Mouse (Mus musculus): ENCODE data around the gene Eif3c. TPM values are rescaled to one million over a fixed set of nuclear protein-coding genes. Genes with fewer than 3 reads are reported as not detected.

The Eif3c gene
- polyA plus RNA-seq (2015; fragmentation: Nextera tagmentation; extraction: Ambion mirVana): 207 and 213 TPM in 2 replicates

DNA sequence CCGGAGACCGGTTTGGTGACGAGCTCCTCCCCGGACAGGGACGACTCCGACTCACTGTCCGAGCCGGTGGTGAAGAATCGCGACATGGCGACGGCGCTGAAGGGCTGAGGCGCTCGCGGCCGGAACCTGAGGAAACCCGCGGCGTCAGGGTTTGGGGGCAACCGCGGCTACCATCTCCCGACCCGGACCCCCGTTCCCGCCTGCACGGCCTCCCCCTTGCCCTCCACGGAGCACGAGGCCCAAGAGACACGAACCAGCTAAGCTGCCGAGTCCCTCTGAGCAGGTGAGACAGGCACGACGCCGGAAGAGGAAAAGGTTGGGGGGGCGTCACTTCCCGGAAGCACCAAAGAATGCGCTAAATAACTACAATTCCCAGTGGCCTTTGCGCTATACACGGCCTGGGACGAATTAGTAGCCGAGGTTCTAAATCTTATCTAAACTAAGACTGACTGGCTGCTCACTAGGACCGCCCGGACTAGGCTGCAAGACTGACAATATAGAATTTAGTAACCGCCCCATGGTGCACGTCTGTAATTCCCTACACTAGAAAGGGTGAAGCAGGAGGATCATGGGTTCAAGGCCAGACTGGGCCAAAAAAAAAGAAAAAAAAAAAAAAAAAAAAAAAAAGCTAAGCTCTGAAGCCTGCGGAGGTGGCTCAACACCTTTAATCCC lies at the start of gene Eif3c:
Gene Eif3c, minus strand, starts transcription at position 318 of the 672 bp plus-strand sequence.
- WGBS: under 1% methylated on average over 46 of the region's 46 CpGs

DNA sequence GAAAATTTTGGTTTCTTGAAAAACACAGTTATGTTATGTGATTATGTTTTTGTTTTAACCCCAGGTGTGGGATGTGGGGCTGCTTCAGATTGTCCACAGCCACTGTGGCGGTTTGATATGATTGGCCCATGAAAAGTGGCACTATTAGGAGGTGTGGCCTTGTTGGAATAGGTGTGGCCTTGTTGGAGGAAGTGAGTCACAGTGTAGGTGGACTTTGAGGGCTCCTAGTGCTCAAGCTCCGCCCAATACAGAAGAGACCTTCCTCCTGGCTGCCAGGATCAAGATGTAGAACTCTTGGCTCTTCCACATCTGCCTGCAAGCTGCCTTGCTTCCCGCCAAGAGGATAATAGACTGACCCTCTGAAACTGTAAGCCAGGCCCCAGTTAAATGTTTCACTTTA lies 46.5 kb upstream of the Eif3c start:
- Histone ChIP-seq H3K27ac (no peak overlapping the region), H3K4me3 (replicated peaks) (no peak overlapping the region), H3K36me3 (no peaks in the 10 kb centered on the region), H3K4me2 (replicated peaks) (no peak overlapping the region), H3K9me3 (no peaks in the 10 kb centered on the region), H3K27me3 (no peaks in the 10 kb centered on the region), H3K4me1 (replicated peaks) (no peaks in the 10 kb centered on the region), H3K9ac (replicated peaks) (no peak overlapping the region)
- no peak for ATAC-seq
- 73% methylated on average over 3 of the region's 3 CpGs for WGBS

More for the DNA sequence above, at the start of gene Eif3c:
- H3K27ac ChIP-seq: peak within 1 kb of the TSS; percentile 75
- no peaks in the 10 kb centered on the region for H3K27me3 ChIP-seq
- peaks cover 14% of the 10 kb centered on the region for H3K4me1 ChIP-seq (replicated peaks)
- peak within 1 kb of the TSS; percentile 90 for H3K4me2 ChIP-seq (replicated peaks)
- H3K9me3 ChIP-seq: no peaks in the 10 kb centered on the region
- H3K9ac ChIP-seq (replicated peaks): peak within 1 kb of the TSS; percentile 87
- ATAC-seq: peak; percentile 97
- H3K36me3 ChIP-seq: peaks cover 36% of the 10 kb centered on the region
- peak within 1 kb of the TSS; percentile 98 for H3K4me3 ChIP-seq (replicated peaks)

DNA sequence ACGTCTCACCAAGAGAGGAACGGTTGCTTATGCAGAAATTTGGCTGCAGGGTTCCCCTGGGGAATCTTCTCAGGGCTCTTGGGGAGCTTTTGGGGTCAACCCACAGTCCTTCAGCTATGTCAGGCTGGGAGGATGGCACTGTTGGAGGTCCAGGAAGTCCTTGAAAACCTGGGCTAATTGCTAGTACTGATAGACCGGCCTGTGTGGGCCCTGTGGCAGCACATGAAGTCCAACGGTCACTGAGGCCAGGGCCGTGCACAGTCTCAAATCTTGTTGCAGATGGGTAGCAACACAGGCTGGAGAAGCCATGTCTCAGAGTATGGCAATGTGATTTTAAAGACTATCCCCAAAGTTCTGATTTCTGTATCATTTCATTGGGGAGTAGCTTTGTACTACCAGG lies 41.6 kb upstream of the Eif3c start:
- Histone ChIP-seq H3K4me1 (replicated peaks) (no peaks in the 10 kb centered on the region), H3K4me2 (replicated peaks) (no peak overlapping the region), H3K4me3 (replicated peaks) (no peak overlapping the region), H3K9me3 (no peaks in the 10 kb centered on the region), H3K9ac (replicated peaks) (no peak overlapping the region), H3K36me3 (no peaks in the 10 kb centered on the region), H3K27ac (no peak overlapping the region), H3K27me3 (no peaks in the 10 kb centered on the region)
- WGBS: 91% methylated on average over 5 of the region's 5 CpGs
- ATAC-seq: no peak

DNA sequence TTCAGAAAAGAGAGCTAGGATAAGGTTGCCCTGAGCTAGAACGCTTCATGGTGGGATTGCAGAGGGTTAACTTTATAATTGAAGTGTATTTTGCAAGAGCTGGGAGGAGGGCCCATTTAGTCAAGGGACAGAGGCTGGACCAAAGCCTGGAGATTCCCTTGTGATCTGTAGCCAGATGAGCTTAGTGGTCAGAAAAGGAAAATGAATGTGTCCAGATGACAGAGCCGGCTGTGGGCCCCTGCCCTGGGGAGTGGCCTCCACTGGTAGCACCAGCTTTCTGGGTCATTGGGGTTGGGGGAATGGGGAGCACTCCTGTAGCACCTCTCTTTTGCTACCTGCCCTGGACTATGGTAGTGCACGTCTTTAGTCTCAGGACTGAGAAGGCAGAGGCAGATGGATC lies 40.9 kb upstream of the Eif3c start:
- Histone ChIP-seq H3K4me1 (replicated peaks) (no peaks in the 10 kb centered on the region), H3K4me3 (replicated peaks) (no peak overlapping the region), H3K27me3 (no peaks in the 10 kb centered on the region), H3K4me2 (replicated peaks) (no peak overlapping the region), H3K9ac (replicated peaks) (no peak overlapping the region), H3K9me3 (no peaks in the 10 kb centered on the region), H3K36me3 (no peaks in the 10 kb centered on the region), H3K27ac (no peak overlapping the region)
- ATAC-seq: no peak
- 82% methylated on average over 3 of the region's 3 CpGs for WGBS

DNA sequence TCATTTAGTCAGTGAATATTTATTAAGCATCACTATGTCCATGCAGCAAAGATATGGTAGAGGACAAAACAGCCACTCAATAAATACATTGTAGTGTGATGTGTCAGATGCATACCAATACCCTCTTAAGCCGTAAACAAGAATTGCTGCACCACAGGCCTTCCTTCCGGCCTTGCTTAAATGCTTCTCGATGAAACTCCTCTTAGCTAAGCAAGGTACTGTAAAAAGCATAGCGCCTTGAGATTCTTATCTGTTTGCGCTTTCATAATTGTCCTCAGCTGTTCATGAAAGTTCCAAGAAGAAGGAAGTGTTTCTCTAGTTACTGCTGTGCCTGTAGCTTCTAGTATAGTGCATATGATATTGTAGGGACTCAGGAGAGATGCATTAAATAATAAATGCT lies 40.4 kb upstream of the Eif3c start:
- H3K9ac ChIP-seq (replicated peaks): no peak overlapping the region
- WGBS: 94% methylated on average over 5 of the region's 5 CpGs
- no peaks in the 10 kb centered on the region for H3K4me1 ChIP-seq (replicated peaks)
- H3K36me3 ChIP-seq: no peaks in the 10 kb centered on the region
- H3K4me2 ChIP-seq (replicated peaks): no peak overlapping the region
- H3K9me3 ChIP-seq: no peaks in the 10 kb centered on the region
- no peak for ATAC-seq
- no peaks in the 10 kb centered on the region for H3K27me3 ChIP-seq
- no peak overlapping the region for H3K4me3 ChIP-seq (replicated peaks)
- H3K27ac ChIP-seq: no peak overlapping the region

DNA sequence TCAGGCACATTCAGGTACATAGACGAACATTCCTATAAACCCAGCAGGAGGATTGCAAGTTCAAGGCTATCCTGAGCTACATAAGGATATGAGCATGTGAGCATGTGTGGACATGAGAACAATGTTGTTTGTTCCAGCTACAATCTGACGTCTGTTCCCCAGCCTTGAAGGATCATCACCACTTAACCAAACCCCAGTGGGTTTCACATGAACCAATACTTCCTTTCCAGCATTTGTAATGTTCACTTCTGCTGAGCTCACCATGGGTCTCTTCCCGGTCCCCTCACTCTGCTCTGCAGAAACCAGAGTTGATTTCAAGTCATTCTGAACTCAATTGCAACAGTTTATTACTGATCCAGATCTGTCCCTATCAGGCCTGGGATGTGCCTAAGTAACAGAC lies 36.4 kb upstream of the Eif3c start:
- ATAC-seq: no peak
- Histone ChIP-seq H3K27ac (no peak overlapping the region), H3K9ac (replicated peaks) (no peak overlapping the region), H3K4me2 (replicated peaks) (no peak overlapping the region), H3K36me3 (no peaks in the 10 kb centered on the region), H3K4me1 (replicated peaks) (no peaks in the 10 kb centered on the region), H3K4me3 (replicated peaks) (no peak overlapping the region), H3K27me3 (no peaks in the 10 kb centered on the region), H3K9me3 (no peaks in the 10 kb centered on the region)
- WGBS: 86% methylated on average over 3 of the region's 3 CpGs

DNA sequence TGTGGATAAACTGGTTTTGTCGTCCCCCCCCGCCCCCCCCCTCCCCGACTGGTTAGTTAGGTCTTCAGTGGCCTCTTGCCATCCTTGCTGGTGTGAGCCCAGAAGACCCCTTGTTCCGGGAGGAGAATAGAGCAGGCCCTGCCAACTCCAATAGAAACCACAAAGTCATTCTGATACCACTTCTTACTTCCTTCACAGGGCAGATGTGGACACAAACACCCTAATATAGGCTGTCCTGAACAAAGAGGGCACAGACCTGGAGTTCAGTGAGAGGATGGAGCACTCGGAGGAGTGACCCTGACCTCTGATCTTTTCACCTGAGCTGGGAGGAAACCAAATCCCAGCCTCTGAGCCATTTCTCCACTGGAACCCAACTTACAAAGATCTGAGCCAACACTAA lies 35.7 kb upstream of the Eif3c start:
- WGBS: 48% methylated on average over 5 of the region's 5 CpGs
- no peak for ATAC-seq

DNA sequence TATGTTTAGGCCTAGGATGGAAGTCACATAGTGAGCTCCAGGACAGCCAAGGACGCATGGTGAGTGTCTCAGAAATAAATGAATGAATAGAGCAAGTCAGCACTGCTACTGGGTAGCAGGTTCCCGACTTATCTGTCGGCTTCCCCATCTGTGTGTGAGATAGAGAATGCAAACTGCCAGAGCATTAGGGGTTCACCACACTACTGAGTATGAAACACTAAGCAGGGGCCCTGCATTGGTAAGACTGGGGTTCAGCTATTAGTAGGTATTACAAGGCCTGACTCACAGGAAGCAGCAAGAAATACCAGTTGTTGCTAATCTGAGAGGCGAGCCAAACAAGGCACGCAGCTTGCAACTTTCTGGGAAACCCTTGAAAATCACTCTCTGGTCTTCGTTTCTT lies 32.7 kb upstream of the Eif3c start:
- H3K4me2 ChIP-seq (replicated peaks): no peak overlapping the region
- no peaks in the 10 kb centered on the region for H3K36me3 ChIP-seq
- no peaks in the 10 kb centered on the region for H3K4me1 ChIP-seq (replicated peaks)
- 82% methylated on average over 6 of the region's 6 CpGs for WGBS
- H3K27me3 ChIP-seq: 0 out of 2 replicates have a peak, but pooled peaks cover under 1% of the 10 kb centered on the region
- no peak for ATAC-seq
- H3K4me3 ChIP-seq (replicated peaks): no peak overlapping the region
- no peak overlapping the region for H3K9ac ChIP-seq (replicated peaks)
- no peak overlapping the region for H3K27ac ChIP-seq
- no peaks in the 10 kb centered on the region for H3K9me3 ChIP-seq

More for the DNA sequence above, 35.7 kb upstream of the Eif3c start:
- Histone ChIP-seq H3K27ac (no peak overlapping the region), H3K9ac (replicated peaks) (no peak overlapping the region), H3K27me3 (no peaks in the 10 kb centered on the region), H3K36me3 (no peaks in the 10 kb centered on the region), H3K4me1 (replicated peaks) (no peaks in the 10 kb centered on the region), H3K4me3 (replicated peaks) (no peak overlapping the region), H3K4me2 (replicated peaks) (no peak overlapping the region), H3K9me3 (no peaks in the 10 kb centered on the region)

DNA sequence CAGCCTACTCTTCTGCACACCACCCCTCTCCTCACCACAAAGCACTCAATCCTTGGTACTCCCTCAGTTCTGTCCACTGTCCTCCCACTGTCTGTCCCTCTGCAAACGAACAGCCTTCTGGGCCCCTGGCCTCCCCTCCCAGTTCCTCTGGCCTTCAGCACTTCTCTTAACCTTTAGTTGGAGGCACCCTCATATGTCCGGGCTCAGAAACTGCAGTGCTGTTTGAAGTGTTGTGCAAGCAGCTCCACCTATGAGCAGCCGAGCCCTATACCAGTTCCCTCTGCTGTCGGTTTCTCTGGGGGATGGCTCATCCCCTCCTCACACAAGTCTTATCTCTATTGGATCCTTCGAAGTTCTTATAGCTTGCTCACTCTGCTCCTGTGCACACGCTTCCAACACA lies 30.2 kb upstream of the Eif3c start:
- Histone ChIP-seq H3K4me3 (replicated peaks) (no peak overlapping the region), H3K27ac (no peak overlapping the region), H3K27me3 (peaks cover 6% of the 10 kb centered on the region; the same call in 1 of the 2 replicates), H3K4me1 (replicated peaks) (no peaks in the 10 kb centered on the region), H3K9ac (replicated peaks) (no peak overlapping the region), H3K4me2 (replicated peaks) (no peak overlapping the region), H3K36me3 (no peaks in the 10 kb centered on the region), H3K9me3 (no peaks in the 10 kb centered on the region)
- ATAC-seq: no peak
- 63% methylated on average over 6 of the region's 6 CpGs for WGBS

DNA sequence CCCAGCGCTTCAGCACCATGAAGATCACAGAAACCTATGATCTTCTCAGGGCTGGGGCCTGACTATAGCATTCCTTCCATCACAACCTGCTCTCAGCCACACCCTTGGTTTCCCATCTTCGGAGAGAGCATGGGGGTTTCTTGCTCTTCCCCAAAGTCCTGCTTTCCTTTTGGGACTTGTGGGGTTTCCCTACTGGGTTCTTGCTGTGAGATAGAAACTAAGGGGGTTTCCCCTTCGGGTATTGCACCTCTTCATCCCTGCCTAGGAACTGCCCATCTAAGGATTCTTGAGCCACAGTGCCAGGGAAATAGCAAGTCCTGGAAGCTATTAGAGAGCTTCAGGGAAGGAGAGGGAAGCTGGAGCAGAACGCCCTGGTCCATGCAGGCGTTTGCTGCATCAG lies 29.7 kb upstream of the Eif3c start:
- ATAC-seq: no peak
- 77% methylated on average over 5 of the region's 5 CpGs for WGBS
- Histone ChIP-seq H3K9ac (replicated peaks) (no peak overlapping the region), H3K4me3 (replicated peaks) (no peak overlapping the region), H3K27ac (no peak overlapping the region), H3K4me2 (replicated peaks) (no peak overlapping the region), H3K9me3 (no peaks in the 10 kb centered on the region), H3K4me1 (replicated peaks) (no peaks in the 10 kb centered on the region), H3K27me3 (peaks cover 6% of the 10 kb centered on the region; the same call in 1 of the 2 replicates), H3K36me3 (no peaks in the 10 kb centered on the region)

DNA sequence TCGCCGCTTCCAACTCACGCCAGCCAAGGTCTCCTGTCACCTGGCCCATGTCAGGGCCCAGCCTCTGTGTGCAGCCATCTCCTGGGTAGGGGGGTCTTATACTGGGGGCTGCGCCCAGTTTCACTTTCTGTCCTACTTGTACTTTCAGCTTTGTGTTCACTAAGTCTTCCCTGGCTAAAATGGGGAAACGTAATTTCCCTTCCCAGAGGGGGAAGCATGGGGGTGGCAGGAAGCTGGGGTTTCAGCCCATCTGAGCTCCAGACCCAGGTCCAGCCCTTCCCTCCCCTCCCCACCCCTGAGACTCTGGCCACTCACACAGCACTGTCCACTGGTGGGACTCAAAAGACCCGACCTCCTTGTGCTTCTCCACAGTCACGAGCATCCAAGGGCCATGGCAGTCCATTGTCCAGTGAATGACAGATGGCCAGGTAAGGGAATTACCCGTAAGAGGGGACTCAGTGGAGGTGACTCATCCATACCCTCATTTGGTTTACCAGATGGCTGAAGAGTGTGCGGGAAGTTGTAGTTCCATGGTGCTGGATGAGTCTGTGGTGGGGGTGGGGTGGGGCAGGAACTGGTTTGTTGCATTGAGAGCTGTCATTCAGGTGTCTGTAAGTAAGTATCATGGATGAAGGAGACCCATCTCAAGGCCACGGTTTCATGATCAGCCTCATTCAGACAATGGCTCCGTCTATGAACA lies 28.8 kb upstream of the Eif3c start, which contains the start of gene Il27:
Gene Il27, minus strand, starts transcription at position 80 of the 700 bp plus-strand sequence.
- Histone ChIP-seq H3K27me3 (peaks cover 6% of the 10 kb centered on the region; the same call in 1 of the 2 replicates), H3K9ac (replicated peaks) (no peak within 1 kb of the TSS), H3K4me1 (replicated peaks) (no peaks in the 10 kb centered on the region), H3K36me3 (no peaks in the 10 kb centered on the region), H3K4me3 (replicated peaks) (no peak within 1 kb of the TSS), H3K27ac (no peak within 1 kb of the TSS), H3K9me3 (no peaks in the 10 kb centered on the region), H3K4me2 (replicated peaks) (no peak within 1 kb of the TSS)
- ATAC-seq: no peak
- WGBS: 80% methylated on average over 11 of the region's 11 CpGs

DNA sequence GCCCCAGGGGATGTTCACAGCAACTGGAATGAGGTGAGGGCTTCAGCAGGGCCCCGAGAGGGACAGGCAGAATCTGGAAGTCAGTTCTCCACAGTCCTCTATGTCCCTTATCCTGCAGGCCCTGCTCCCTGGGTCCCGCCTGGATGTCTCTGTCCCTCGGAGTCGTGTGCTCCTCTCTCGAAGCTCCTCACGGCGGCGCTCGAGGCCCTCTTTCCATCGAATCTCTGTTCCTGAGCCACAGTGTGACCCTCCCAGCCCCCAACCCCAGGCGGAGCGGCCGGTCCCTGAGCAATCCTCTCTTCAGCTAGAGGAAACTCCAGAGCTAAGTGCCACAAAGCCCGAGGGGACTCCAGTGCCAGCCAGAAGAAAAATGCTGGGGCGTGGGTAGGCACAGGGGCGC lies 21.6 kb upstream of the Eif3c start:
- Histone ChIP-seq H3K4me2 (replicated peaks) (peak overlapping the region; percentile 32), H3K36me3 (no peaks in the 10 kb centered on the region), H3K4me3 (replicated peaks) (no peak overlapping the region), H3K27me3 (peaks cover 24% of the 10 kb centered on the region), H3K4me1 (replicated peaks) (peaks cover 7% of the 10 kb centered on the region), H3K9me3 (no peaks in the 10 kb centered on the region), H3K27ac (no peak overlapping the region), H3K9ac (replicated peaks) (peak overlapping the region; percentile 48; the same call in 1 of the 2 replicates)
- WGBS: 6% methylated on average over 16 of the region's 16 CpGs
- no peak for ATAC-seq
